Mouse (Mus musculus) ovary, postnatal 14 days (tissue): Measurements from ENCODE around the gene Cyba.

ENCODE experiments used
- DNase-seq: peaks from one replicate; pipeline ENCODE4 v3.0.0; 2022; ENCODE audit warnings: low spot score

The Cyba gene

GRCm38 (mm10) chr8:122432443-122433268 is at the start of gene Cyba:
TSS of gene Cyba (minus strand) at chr8:122432930.
- DNase-seq = peak; percentile 59

- DNase-seq = no peak
These were observed 49.7 kb upstream of the Cyba start for GRCm38 (mm10) chr8:122482448-122482847.

- peak; percentile 97 for DNase-seq
These were observed 43.0 kb upstream of the Cyba start, which contains the start of the genes Rnf166 and Ctu2 for GRCm38 (mm10) chr8:122475580-122476320. TSS of gene Rnf166 (minus strand) at chr8:122476064. TSS of gene Ctu2 (plus strand) at chr8:122476143.

- DNase-seq = no peak
These were observed 42.3 kb upstream of the Cyba start for GRCm38 (mm10) chr8:122474951-122475560.

- no peak for DNase-seq
These were observed 41.2 kb upstream of the Cyba start for GRCm38 (mm10) chr8:122473911-122474421.

GRCm38 (mm10) chr8:122470691-122471090 is 38.0 kb upstream of the Cyba start:
- DNase-seq = no peak

GRCm38 (mm10) chr8:122469965-122470364 is 37.2 kb upstream of the Cyba start:
- no peak for DNase-seq

GRCm38 (mm10) chr8:122469407-122469806 is 36.7 kb upstream of the Cyba start:
- DNase-seq = no peak

GRCm38 (mm10) chr8:122467816-122468215 is 35.1 kb upstream of the Cyba start:
- no peak for DNase-seq

- DNase-seq = no peak
These were observed 32.3 kb upstream of the Cyba start for GRCm38 (mm10) chr8:122464985-122465384.

GRCm38 (mm10) chr8:122463651-122464640 is 31.2 kb upstream of the Cyba start:
- no peak for DNase-seq

GRCm38 (mm10) chr8:122462510-122462909 is 29.8 kb upstream of the Cyba start:
- DNase-seq = no peak

GRCm38 (mm10) chr8:122461473-122462148 is 28.9 kb upstream of the Cyba start:
- no peak for DNase-seq

GRCm38 (mm10) chr8:122460524-122461472 is 28.1 kb upstream of the Cyba start, which contains the start of gene Snai3:
TSS of gene Snai3 (minus strand) at chr8:122460733.
- peak; percentile 45 for DNase-seq

- DNase-seq = no peak
These were observed 27.3 kb upstream of the Cyba start for GRCm38 (mm10) chr8:122459990-122460389.

GRCm38 (mm10) chr8:122459218-122459900 is 26.6 kb upstream of the Cyba start:
- DNase-seq = no peak

- DNase-seq = no peak
These were observed 24.4 kb upstream of the Cyba start for GRCm38 (mm10) chr8:122457171-122457570.

GRCm38 (mm10) chr8:122454409-122454808 is 21.7 kb upstream of the Cyba start:
- no peak for DNase-seq

- DNase-seq = no peak
These were observed 19.4 kb upstream of the Cyba start for GRCm38 (mm10) chr8:122452154-122452553.
